Mouse (Mus musculus) lung, adult 2 months (tissue): ENCODE measurements around the gene Dnah6.

Experiments
- CTCF ChIP-seq: fragments of 200-500 bp; IDR thresholded peaks from 2 replicates; pipeline ENCODE4 v1.5.1; 2011; ENCODE audit warnings: mild to moderate bottlenecking, low read length, control low read depth; ENCODE audit not compliant: insufficient read depth
- POLR2A ChIP-seq: fragments of 200-500 bp; IDR thresholded peaks from 2 replicates; pipeline ENCODE4 v1.6.1; 2011; ENCODE audit warnings: low read depth, mild to moderate bottlenecking, control low read depth, low read length, borderline replicate concordance; ENCODE audit errors: extremely low read depth

DNA sequence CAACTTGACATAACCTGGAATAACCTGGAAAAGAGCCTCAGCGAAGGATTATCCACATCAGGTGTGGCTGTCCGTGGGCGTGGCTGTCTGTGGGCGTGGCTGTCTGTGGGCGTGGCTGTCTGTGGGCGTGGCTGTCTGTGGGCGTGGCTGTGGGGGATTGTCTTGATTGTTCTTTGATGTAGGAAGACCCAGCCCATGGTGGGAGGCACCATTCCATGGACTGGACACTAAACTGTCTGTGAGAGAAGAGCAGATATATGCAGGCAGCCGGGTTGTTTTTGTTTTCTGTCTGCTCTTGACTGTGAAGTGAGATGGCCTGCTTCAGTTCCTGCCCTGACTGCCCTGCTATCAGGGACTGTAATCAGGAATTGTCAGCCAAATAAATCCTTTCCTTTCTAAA is 130.6 kb downstream of the Dnah6 start:
- TF ChIP-seq CTCF (no peak), POLR2A (no peak)
